Mouse (Mus musculus) midbrain, postnatal 0 days (tissue): Measurements from ENCODE around the gene Hjurp. TPM values are rescaled to one million over a fixed set of nuclear protein-coding genes. Genes with fewer than 3 reads are reported as not detected.
"Not testable (repeated sequence)": the region's sequence is repeated elsewhere in the genome, so short reads cannot be mapped to it uniquely, and the experiment has no call there.

Experiments
- ATAC-seq: fragments of 200-750 bp; cut with Nextera tagmentation; 2 replicates; pipeline ENCODE4 v1.8.0; 2017; ENCODE audit warnings: moderate number of reproducible peaks, mild to moderate bottlenecking, moderate TSS enrichment, moderate library complexity; ENCODE audit not compliant: low FRiP score
- DNase-seq: peaks from one replicate; pipeline ENCODE4 v3.0.0-alpha.2; 2015; ENCODE audit warnings: low spot score
- H3K27ac ChIP-seq: fragments of 300-500 bp; sonication (generic); 2 replicates; pipeline ENCODE4 v1.5.1; 2014; ENCODE audit warnings: low read depth, mild to moderate bottlenecking, low read length, mixed read lengths
- H3K27me3 ChIP-seq: fragments of 300-500 bp; sonication (generic); 2 replicates; pipeline ENCODE4 v1.6.1; 2014; ENCODE audit warnings: low read length, control low read depth, mixed read lengths; ENCODE audit not compliant: insufficient read depth
- H3K36me3 ChIP-seq: fragments of 300-500 bp; sonication (generic); 2 replicates; pipeline ENCODE4 v1.6.1; 2014; ENCODE audit warnings: low read length, control low read depth, mixed read lengths; ENCODE audit not compliant: insufficient read depth
- H3K4me1 ChIP-seq: fragments of 300-500 bp; sonication (generic); 2 replicates; pipeline ENCODE4 v1.6.1; 2014; ENCODE audit warnings: mild to moderate bottlenecking, control low read depth, antibody characterized with exemption, low read length, mixed read lengths; ENCODE audit not compliant: insufficient read depth
- H3K4me2 ChIP-seq: fragments of 300-500 bp; sonication (generic); 2 replicates; pipeline ENCODE4 v1.6.1; 2014; ENCODE audit warnings: low read depth, mild to moderate bottlenecking, low read length, mixed read lengths; ENCODE audit not compliant: poor library complexity, severe bottlenecking
- H3K4me3 ChIP-seq: fragments of 300-500 bp; sonication (generic); 2 replicates; pipeline ENCODE4 v1.5.1; 2014; ENCODE audit warnings: low read depth, mild to moderate bottlenecking, low read length, moderate library complexity
- H3K9ac ChIP-seq: fragments of 300-500 bp; sonication (generic); replicated peaks from 2 replicates; pipeline ENCODE4 v1.6.1; 2014; ENCODE audit warnings: mild to moderate bottlenecking, low read length, moderate library complexity, mixed read lengths; ENCODE audit not compliant: poor library complexity, severe bottlenecking
- H3K9me3 ChIP-seq: fragments of 300-500 bp; sonication (generic); 2 replicates; pipeline ENCODE4 v1.6.1; 2016; ENCODE audit warnings: low read length, control low read depth
- CTCF ChIP-seq: IDR thresholded peaks from 2 replicates; pipeline ENCODE4 v1.5.1; 2016; ENCODE audit warnings: antibody characterized with exemption, mild to moderate bottlenecking
- WGBS: fragments of 180-500 bp; shearing (Covaris S2); extraction: QIAGEN DNeasy Blood & Tissue Kit; methylation state at CpG from one replicate; pipeline ENCODE4 v1.1.7; 2014; 5-methylcytosine and 5-hydroxymethylcytosine counted together
- polyA plus RNA-seq: library from polyadenylated mRNA; unstranded; fragments of >200 nt; fragmentation: Nextera tagmentation; extraction: Ambion mirVana; gene quantifications from 2 replicates; pipeline ENCODE4 v1.2.1, GENCODE M21; 2015
- total RNA-seq: library from RNA; depleted of rRNA; stranded (reverse); fragments of >200 nt; gene quantifications from 2 replicates; pipeline ENCODE4 v1.2.3, GENCODE M21; 2014

Gene Hjurp
- total and polyA plus RNA-seq, 2 experiments from 2014 or later = 45.9 to 88.0 TPM

GRCm38 (mm10) chr1:88224029-88224776 is 53.2 kb downstream of the Hjurp start:
- no peak overlapping the region for H3K4me3 ChIP-seq
- peaks cover 44% of the 10 kb centered on the region for H3K9me3 ChIP-seq
- H3K4me1 ChIP-seq = no peaks in the 10 kb centered on the region
- no peaks in the 10 kb centered on the region for H3K36me3 ChIP-seq
- H3K27ac ChIP-seq = no peak overlapping the region
- ATAC-seq (no peak), DNase-seq (no peak)
- WGBS = 65% methylated on average over 2 of the region's 2 CpGs
- TF ChIP-seq CTCF = no peak
- no peak overlapping the region for H3K4me2 ChIP-seq
- no peaks in the 10 kb centered on the region for H3K27me3 ChIP-seq
- H3K9ac ChIP-seq = no peak overlapping the region

GRCm38 (mm10) chr1:88223591-88223990 is 53.8 kb downstream of the Hjurp start:
- H3K4me3 ChIP-seq = no peak overlapping the region
- peaks cover 38% of the 10 kb centered on the region for H3K9me3 ChIP-seq
- H3K9ac ChIP-seq = no peak overlapping the region
- WGBS = 48% methylated on average over 1 of the region's 1 CpGs
- no peak for ATAC-seq
- H3K27ac ChIP-seq = no peak overlapping the region
- no peak overlapping the region for H3K4me2 ChIP-seq
- no peaks in the 10 kb centered on the region for H3K36me3 ChIP-seq
- DNase-seq = no peak
- no peaks in the 10 kb centered on the region for H3K4me1 ChIP-seq
- no peaks in the 10 kb centered on the region for H3K27me3 ChIP-seq
- no peak for TF ChIP-seq CTCF

GRCm38 (mm10) chr1:88223011-88223515 is 54.4 kb downstream of the Hjurp start:
- not testable (repeated sequence) for H3K4me2 ChIP-seq, H3K27ac ChIP-seq, H3K9ac ChIP-seq, ATAC-seq, H3K4me1 ChIP-seq, H3K36me3 ChIP-seq, H3K4me3 ChIP-seq, H3K27me3 ChIP-seq, DNase-seq
- peaks cover 32% of the 10 kb centered on the region for H3K9me3 ChIP-seq

- Histone ChIP-seq H3K4me2 (no peak overlapping the region), H3K9me3 (peaks cover 24% of the 10 kb centered on the region), H3K27me3 (no peaks in the 10 kb centered on the region), H3K4me3 (no peak overlapping the region), H3K36me3 (no peaks in the 10 kb centered on the region), H3K9ac (no peak overlapping the region), H3K27ac (no peak overlapping the region), H3K4me1 (no peaks in the 10 kb centered on the region)
- TF ChIP-seq CTCF = no peak
- DNase-seq (no peak), ATAC-seq (no peak)
- 49% methylated on average over 2 of the region's 2 CpGs for WGBS
These were observed 55.2 kb downstream of the Hjurp start for GRCm38 (mm10) chr1:88222216-88222615.

GRCm38 (mm10) chr1:88220336-88220735 is 57.1 kb downstream of the Hjurp start:
- Histone ChIP-seq H3K9ac (no peak overlapping the region), H3K4me3 (no peak overlapping the region), H3K27me3 (no peaks in the 10 kb centered on the region), H3K9me3 (peaks cover 13% of the 10 kb centered on the region), H3K4me1 (no peaks in the 10 kb centered on the region), H3K27ac (no peak overlapping the region), H3K4me2 (no peak overlapping the region), H3K36me3 (no peaks in the 10 kb centered on the region)
- no peak for TF ChIP-seq CTCF
- ATAC-seq = no peak
- no peak for DNase-seq

GRCm38 (mm10) chr1:88219054-88219453 is 58.4 kb downstream of the Hjurp start:
- Histone ChIP-seq H3K4me2 (no peak overlapping the region), H3K36me3 (no peaks in the 10 kb centered on the region), H3K27ac (no peak overlapping the region), H3K4me1 (no peaks in the 10 kb centered on the region), H3K27me3 (no peaks in the 10 kb centered on the region), H3K4me3 (no peak overlapping the region), H3K9ac (no peak overlapping the region), H3K9me3 (peaks cover 23% of the 10 kb centered on the region)
- ATAC-seq (no peak), DNase-seq (no peak)
- TF ChIP-seq CTCF = no peak
- WGBS = 21% methylated on average over 1 of the region's 1 CpGs
